Mouse (Mus musculus): ENCODE measurements around the gene Cpn2. TPM values are rescaled to one million over a fixed set of nuclear protein-coding genes. Genes with fewer than 3 reads are reported as not detected.

Gene Cpn2
- 0.54 and 1.1 TPM in 2 replicates for polyA plus RNA-seq (2012; rRNA removed)

- H3K4me1 ChIP-seq (replicated peaks; ENCODE audit: control insufficient read depth, insufficient read depth, low read length), result peaks cover 12% of the 10 kb centered on the region
- TF ChIP-seq POLR2A (IDR thresholded peaks at IDR 0.05; ENCODE audit: control insufficient read depth, extremely low read depth, insufficient read depth, low read length, poor library complexity) (no peak), CTCF (IDR thresholded peaks at IDR 0.05; ENCODE audit: borderline replicate concordance, control insufficient read depth, extremely low read depth, insufficient read depth, low read length, poor library complexity) (no peak)
- 94% methylated on average over 5 of the region's 5 CpGs for WGBS
Measured at GRCm38 (mm10) chr16:30267359-30267758, at the start of gene Cpn2. TSS of gene Cpn2 (minus strand) at chr16:30267499.

GRCm38 (mm10) chr16:30314236-30314635 lies 46.9 kb upstream of the Cpn2 start:
- Histone ChIP-seq H3K4me1 (replicated peaks; ENCODE audit: control insufficient read depth, insufficient read depth, low read length) (peaks cover 6% of the 10 kb centered on the region), H3K4me3 (ENCODE audit: control insufficient read depth, insufficient read depth, low read length) (no peak overlapping the region), H3K27ac (ENCODE audit: control insufficient read depth, insufficient read depth, low read length) (no peak overlapping the region), H3K27me3 (ENCODE audit: control insufficient read depth, insufficient read depth, low read length) (no peaks in the 10 kb centered on the region; the same call in 1 of the 2 replicates), H3K36me3 (ENCODE audit: control insufficient read depth, insufficient read depth, low read length) (peaks cover 17% of the 10 kb centered on the region)
- DNase-seq, result no peak
- no peak for TF ChIP-seq POLR2A (IDR thresholded peaks at IDR 0.05; ENCODE audit: control insufficient read depth, extremely low read depth, insufficient read depth, low read length, poor library complexity)
- no peak for TF ChIP-seq CTCF (IDR thresholded peaks at IDR 0.05; ENCODE audit: borderline replicate concordance, control insufficient read depth, extremely low read depth, insufficient read depth, low read length, poor library complexity)

More at GRCm38 (mm10) chr16:30267359-30267758, at the start of gene Cpn2:
- Histone ChIP-seq H3K27me3 (ENCODE audit: control insufficient read depth, insufficient read depth, low read length) (no peaks in the 10 kb centered on the region), H3K4me3 (ENCODE audit: control insufficient read depth, insufficient read depth, low read length) (no peak within 1 kb of the TSS), H3K27ac (ENCODE audit: control insufficient read depth, insufficient read depth, low read length) (no peak within 1 kb of the TSS), H3K36me3 (ENCODE audit: control insufficient read depth, insufficient read depth, low read length) (no peaks in the 10 kb centered on the region)
- no peak for DNase-seq

GRCm38 (mm10) chr16:30310647-30311046 lies 43.3 kb upstream of the Cpn2 start, which contains the start of gene Gp5:
TSS of gene Gp5 (minus strand) at chr16:30310779.
- TF ChIP-seq POLR2A (IDR thresholded peaks at IDR 0.05; ENCODE audit: control insufficient read depth, extremely low read depth, insufficient read depth, low read length, poor library complexity) (no peak), CTCF (IDR thresholded peaks at IDR 0.05; ENCODE audit: borderline replicate concordance, control insufficient read depth, extremely low read depth, insufficient read depth, low read length, poor library complexity) (no peak)
- Histone ChIP-seq H3K27ac (ENCODE audit: control insufficient read depth, insufficient read depth, low read length) (no peak within 1 kb of the TSS), H3K4me3 (ENCODE audit: control insufficient read depth, insufficient read depth, low read length) (peak within 1 kb of the TSS; percentile 3; the same call in 1 of the 2 replicates), H3K27me3 (ENCODE audit: control insufficient read depth, insufficient read depth, low read length) (no peaks in the 10 kb centered on the region; the same call in 1 of the 2 replicates), H3K4me1 (replicated peaks; ENCODE audit: control insufficient read depth, insufficient read depth, low read length) (peaks cover 15% of the 10 kb centered on the region), H3K36me3 (ENCODE audit: control insufficient read depth, insufficient read depth, low read length) (peaks cover 9% of the 10 kb centered on the region)
- DNase-seq, result no peak

- H3K27ac ChIP-seq (ENCODE audit: control insufficient read depth, insufficient read depth, low read length), result no peak overlapping the region
- H3K27me3 ChIP-seq (ENCODE audit: control insufficient read depth, insufficient read depth, low read length), result no peaks in the 10 kb centered on the region; the same call in 1 of the 2 replicates
- 87% methylated on average over 8 of the region's 8 CpGs for WGBS
- no peak for DNase-seq
- TF ChIP-seq CTCF (IDR thresholded peaks at IDR 0.05; ENCODE audit: borderline replicate concordance, control insufficient read depth, extremely low read depth, insufficient read depth, low read length, poor library complexity) (no peak), POLR2A (IDR thresholded peaks at IDR 0.05; ENCODE audit: control insufficient read depth, extremely low read depth, insufficient read depth, low read length, poor library complexity) (no peak)
- no peak overlapping the region for H3K4me3 ChIP-seq (ENCODE audit: control insufficient read depth, insufficient read depth, low read length)
- peaks cover 15% of the 10 kb centered on the region for H3K4me1 ChIP-seq (replicated peaks; ENCODE audit: control insufficient read depth, insufficient read depth, low read length)
- H3K36me3 ChIP-seq (ENCODE audit: control insufficient read depth, insufficient read depth, low read length), result peaks cover 5% of the 10 kb centered on the region
Measured at GRCm38 (mm10) chr16:30310171-30310515, 42.8 kb upstream of the Cpn2 start.

- DNase-seq, result no peak
- H3K4me3 ChIP-seq (ENCODE audit: control insufficient read depth, insufficient read depth, low read length), result peak overlapping the region; percentile 41; the same call in 1 of the 2 replicates
- WGBS, result 6% methylated on average over 34 of the region's 34 CpGs
- H3K36me3 ChIP-seq (ENCODE audit: control insufficient read depth, insufficient read depth, low read length), result peaks cover 1% of the 10 kb centered on the region
- H3K4me1 ChIP-seq (replicated peaks; ENCODE audit: control insufficient read depth, insufficient read depth, low read length), result peaks cover 15% of the 10 kb centered on the region
- H3K27me3 ChIP-seq (ENCODE audit: control insufficient read depth, insufficient read depth, low read length), result no peaks in the 10 kb centered on the region; the same call in 1 of the 2 replicates
- TF ChIP-seq CTCF (IDR thresholded peaks at IDR 0.05; ENCODE audit: borderline replicate concordance, control insufficient read depth, extremely low read depth, insufficient read depth, low read length, poor library complexity) (no peak), POLR2A (IDR thresholded peaks at IDR 0.05; ENCODE audit: control insufficient read depth, extremely low read depth, insufficient read depth, low read length, poor library complexity) (no peak)
- no peak overlapping the region for H3K27ac ChIP-seq (ENCODE audit: control insufficient read depth, insufficient read depth, low read length)
Measured at GRCm38 (mm10) chr16:30309395-30310170, 42.3 kb upstream of the Cpn2 start.

GRCm38 (mm10) chr16:30308616-30309394 lies 41.5 kb upstream of the Cpn2 start:
- Histone ChIP-seq H3K27ac (ENCODE audit: control insufficient read depth, insufficient read depth, low read length) (no peak overlapping the region), H3K4me1 (replicated peaks; ENCODE audit: control insufficient read depth, insufficient read depth, low read length) (peaks cover 15% of the 10 kb centered on the region), H3K36me3 (ENCODE audit: control insufficient read depth, insufficient read depth, low read length) (no peaks in the 10 kb centered on the region), H3K27me3 (ENCODE audit: control insufficient read depth, insufficient read depth, low read length) (no peaks in the 10 kb centered on the region; the same call in 1 of the 2 replicates), H3K4me3 (ENCODE audit: control insufficient read depth, insufficient read depth, low read length) (peak overlapping the region; percentile 41)
- peak; percentile 33 for DNase-seq
- TF ChIP-seq POLR2A (IDR thresholded peaks at IDR 0.05; ENCODE audit: control insufficient read depth, extremely low read depth, insufficient read depth, low read length, poor library complexity) (no peak), CTCF (IDR thresholded peaks at IDR 0.05; ENCODE audit: borderline replicate concordance, control insufficient read depth, extremely low read depth, insufficient read depth, low read length, poor library complexity) (0 out of 2 replicates have a peak, but pooled peaks have one; percentile 11)
- WGBS, result 1% methylated on average over 72 of the region's 72 CpGs
